Mouse (Mus musculus): Measurements from ENCODE around the gene Adamts6. TPM values are rescaled to one million over a fixed set of nuclear protein-coding genes. Genes with fewer than 3 reads are reported as not detected.

The Adamts6 gene
- polyA plus RNA-seq, 1 experiment from 2014 or later: 2.5 TPM

GRCm38 (mm10) chr13:104295472-104295871 is 7.8 kb downstream of the Adamts6 start:
- H3K27me3 ChIP-seq (ENCODE audit: control insufficient read depth, insufficient read depth, low read length): no peaks in the 10 kb centered on the region
- H3K4me1 ChIP-seq (replicated peaks; ENCODE audit: control insufficient read depth, insufficient read depth, low read length): no peaks in the 10 kb centered on the region
- H3K36me3 ChIP-seq (ENCODE audit: control insufficient read depth, insufficient read depth, low read length): no peaks in the 10 kb centered on the region
- no peak overlapping the region for H3K4me3 ChIP-seq (ENCODE audit: low read depth, low read length)
- H3K4me2 ChIP-seq (replicated peaks; ENCODE audit: low read depth, low read length): no peak overlapping the region
- no peak overlapping the region for H3K27ac ChIP-seq (ENCODE audit: low read depth, low read length)
- ATAC-seq (ENCODE audit: low FRiP score) (no peak), DNase-seq (ENCODE audit: low spot score) (no peak)
- 90% methylated on average over 1 of the region's 1 CpGs for WGBS
- H3K9ac ChIP-seq (ENCODE audit: low read depth, low read length): no peak overlapping the region
- H3K9me3 ChIP-seq (ENCODE audit: control insufficient read depth, low read length): no peaks in the 10 kb centered on the region

- Histone ChIP-seq H3K27ac (ENCODE audit: low read depth, low read length) (no peak overlapping the region), H3K9me3 (ENCODE audit: control insufficient read depth, low read length) (no peaks in the 10 kb centered on the region), H3K4me3 (ENCODE audit: low read depth, low read length) (no peak overlapping the region), H3K4me2 (replicated peaks; ENCODE audit: low read depth, low read length) (no peak overlapping the region), H3K9ac (ENCODE audit: low read depth, low read length) (no peak overlapping the region), H3K27me3 (ENCODE audit: control insufficient read depth, insufficient read depth, low read length) (no peaks in the 10 kb centered on the region), H3K4me1 (replicated peaks; ENCODE audit: control insufficient read depth, insufficient read depth, low read length) (no peaks in the 10 kb centered on the region), H3K36me3 (ENCODE audit: control insufficient read depth, insufficient read depth, low read length) (no peaks in the 10 kb centered on the region)
- ATAC-seq (ENCODE audit: low FRiP score): no peak
- no peak for DNase-seq (ENCODE audit: low spot score)
- 84% methylated on average over 3 of the region's 3 CpGs for WGBS
These were observed 41.7 kb downstream of the Adamts6 start for GRCm38 (mm10) chr13:104329336-104329735.

GRCm38 (mm10) chr13:104329742-104330141 is 42.1 kb downstream of the Adamts6 start:
- ATAC-seq (ENCODE audit: low FRiP score) (no peak), DNase-seq (ENCODE audit: low spot score) (no peak)
- Histone ChIP-seq H3K27me3 (ENCODE audit: control insufficient read depth, insufficient read depth, low read length) (no peaks in the 10 kb centered on the region), H3K9me3 (ENCODE audit: control insufficient read depth, low read length) (no peaks in the 10 kb centered on the region), H3K4me3 (ENCODE audit: low read depth, low read length) (no peak overlapping the region), H3K4me2 (replicated peaks; ENCODE audit: low read depth, low read length) (no peak overlapping the region), H3K4me1 (replicated peaks; ENCODE audit: control insufficient read depth, insufficient read depth, low read length) (no peaks in the 10 kb centered on the region), H3K9ac (ENCODE audit: low read depth, low read length) (no peak overlapping the region), H3K36me3 (ENCODE audit: control insufficient read depth, insufficient read depth, low read length) (no peaks in the 10 kb centered on the region), H3K27ac (ENCODE audit: low read depth, low read length) (no peak overlapping the region)
- 91% methylated on average over 2 of the region's 2 CpGs for whole genome bisulfite sequencing

GRCm38 (mm10) chr13:104352590-104352989 is 65.0 kb downstream of the Adamts6 start:
- no peak overlapping the region for H3K27ac ChIP-seq (ENCODE audit: low read depth, low read length)
- WGBS: 53% methylated on average over 5 of the region's 5 CpGs

GRCm38 (mm10) chr13:104393427-104394356 is 106.1 kb downstream of the Adamts6 start:
- DNase-seq (ENCODE audit: low spot score) (no peak), ATAC-seq (ENCODE audit: low FRiP score) (no peak)
- 87% methylated on average over 8 of the region's 8 CpGs for WGBS
- no peaks in the 10 kb centered on the region for H3K27me3 ChIP-seq (ENCODE audit: control insufficient read depth, insufficient read depth, low read length)
- H3K27ac ChIP-seq (ENCODE audit: low read depth, low read length): no peak overlapping the region
- no peak overlapping the region for H3K9ac ChIP-seq (ENCODE audit: low read depth, low read length)
- H3K4me3 ChIP-seq (ENCODE audit: low read depth, low read length): no peak overlapping the region
- no peaks in the 10 kb centered on the region for H3K36me3 ChIP-seq (ENCODE audit: control insufficient read depth, insufficient read depth, low read length)
- H3K4me1 ChIP-seq (replicated peaks; ENCODE audit: control insufficient read depth, insufficient read depth, low read length): no peaks in the 10 kb centered on the region
- no peaks in the 10 kb centered on the region for H3K9me3 ChIP-seq (ENCODE audit: control insufficient read depth, low read length)
- no peak overlapping the region for H3K4me2 ChIP-seq (replicated peaks; ENCODE audit: low read depth, low read length)

More at GRCm38 (mm10) chr13:104352590-104352989, 65.0 kb downstream of the Adamts6 start:
- no peaks in the 10 kb centered on the region for H3K27me3 ChIP-seq (ENCODE audit: control insufficient read depth, insufficient read depth, low read length)
- H3K4me2 ChIP-seq (replicated peaks; ENCODE audit: low read depth, low read length): no peak overlapping the region
- H3K9me3 ChIP-seq (ENCODE audit: control insufficient read depth, low read length): no peaks in the 10 kb centered on the region
- DNase-seq (ENCODE audit: low spot score) (peak; percentile 6), ATAC-seq (ENCODE audit: low FRiP score) (no peak)
- no peak overlapping the region for H3K4me3 ChIP-seq (ENCODE audit: low read depth, low read length)
- no peaks in the 10 kb centered on the region for H3K36me3 ChIP-seq (ENCODE audit: control insufficient read depth, insufficient read depth, low read length)
- no peaks in the 10 kb centered on the region for H3K4me1 ChIP-seq (replicated peaks; ENCODE audit: control insufficient read depth, insufficient read depth, low read length)
- no peak overlapping the region for H3K9ac ChIP-seq (ENCODE audit: low read depth, low read length)

- ATAC-seq (ENCODE audit: low FRiP score) (no peak), DNase-seq (ENCODE audit: low spot score) (no peak)
- H3K36me3 ChIP-seq (ENCODE audit: control insufficient read depth, insufficient read depth, low read length): no peaks in the 10 kb centered on the region
- 77% methylated on average over 8 of the region's 8 CpGs for WGBS
- no peak overlapping the region for H3K27ac ChIP-seq (ENCODE audit: low read depth, low read length)
- H3K4me3 ChIP-seq (ENCODE audit: low read depth, low read length): no peak overlapping the region
- no peaks in the 10 kb centered on the region for H3K4me1 ChIP-seq (replicated peaks; ENCODE audit: control insufficient read depth, insufficient read depth, low read length)
- no peak overlapping the region for H3K9ac ChIP-seq (ENCODE audit: low read depth, low read length)
- no peaks in the 10 kb centered on the region for H3K27me3 ChIP-seq (ENCODE audit: control insufficient read depth, insufficient read depth, low read length)
- no peaks in the 10 kb centered on the region for H3K9me3 ChIP-seq (ENCODE audit: control insufficient read depth, low read length)
- no peak overlapping the region for H3K4me2 ChIP-seq (replicated peaks; ENCODE audit: low read depth, low read length)
These were observed 110.2 kb downstream of the Adamts6 start for GRCm38 (mm10) chr13:104397814-104398213.

GRCm38 (mm10) chr13:104432734-104433133 is 145.1 kb downstream of the Adamts6 start:
- no peaks in the 10 kb centered on the region for H3K27me3 ChIP-seq (ENCODE audit: control insufficient read depth, insufficient read depth, low read length)
- ATAC-seq (ENCODE audit: low FRiP score) (no peak), DNase-seq (ENCODE audit: low spot score) (no peak)
- H3K4me3 ChIP-seq (ENCODE audit: low read depth, low read length): no peak overlapping the region
- no peaks in the 10 kb centered on the region for H3K4me1 ChIP-seq (replicated peaks; ENCODE audit: control insufficient read depth, insufficient read depth, low read length)
- H3K27ac ChIP-seq (ENCODE audit: low read depth, low read length): no peak overlapping the region
- WGBS: 91% methylated on average over 2 of the region's 2 CpGs
- H3K4me2 ChIP-seq (replicated peaks; ENCODE audit: low read depth, low read length): no peak overlapping the region
- H3K36me3 ChIP-seq (ENCODE audit: control insufficient read depth, insufficient read depth, low read length): no peaks in the 10 kb centered on the region
- H3K9me3 ChIP-seq (ENCODE audit: control insufficient read depth, low read length): no peaks in the 10 kb centered on the region
- no peak overlapping the region for H3K9ac ChIP-seq (ENCODE audit: low read depth, low read length)

GRCm38 (mm10) chr13:104442559-104442958 is 154.9 kb downstream of the Adamts6 start:
- H3K27ac ChIP-seq (ENCODE audit: low read depth, low read length): no peak overlapping the region
- no peaks in the 10 kb centered on the region for H3K9me3 ChIP-seq (ENCODE audit: control insufficient read depth, low read length)
- DNase-seq (ENCODE audit: low spot score) (no peak), ATAC-seq (ENCODE audit: low FRiP score) (no peak)
- WGBS: 90% methylated on average over 7 of the region's 7 CpGs
- H3K27me3 ChIP-seq (ENCODE audit: control insufficient read depth, insufficient read depth, low read length): no peaks in the 10 kb centered on the region
- H3K4me1 ChIP-seq (replicated peaks; ENCODE audit: control insufficient read depth, insufficient read depth, low read length): no peaks in the 10 kb centered on the region
- H3K9ac ChIP-seq (ENCODE audit: low read depth, low read length): no peak overlapping the region
- H3K4me2 ChIP-seq (replicated peaks; ENCODE audit: low read depth, low read length): no peak overlapping the region
- H3K36me3 ChIP-seq (ENCODE audit: control insufficient read depth, insufficient read depth, low read length): no peaks in the 10 kb centered on the region
- no peak overlapping the region for H3K4me3 ChIP-seq (ENCODE audit: low read depth, low read length)

- Histone ChIP-seq H3K27me3 (ENCODE audit: control insufficient read depth, insufficient read depth, low read length) (no peaks in the 10 kb centered on the region), H3K9ac (ENCODE audit: low read depth, low read length) (no peak overlapping the region), H3K36me3 (ENCODE audit: control insufficient read depth, insufficient read depth, low read length) (no peaks in the 10 kb centered on the region), H3K9me3 (ENCODE audit: control insufficient read depth, low read length) (no peaks in the 10 kb centered on the region), H3K4me3 (ENCODE audit: low read depth, low read length) (no peak overlapping the region), H3K4me2 (replicated peaks; ENCODE audit: low read depth, low read length) (no peak overlapping the region), H3K4me1 (replicated peaks; ENCODE audit: control insufficient read depth, insufficient read depth, low read length) (no peaks in the 10 kb centered on the region), H3K27ac (ENCODE audit: low read depth, low read length) (no peak overlapping the region)
- no peak for ATAC-seq (ENCODE audit: low FRiP score)
- WGBS: 64% methylated on average over 1 of the region's 1 CpGs
- DNase-seq (ENCODE audit: low spot score): no peak
These were observed 157.8 kb downstream of the Adamts6 start for GRCm38 (mm10) chr13:104445437-104445836.

Data from hindbrain, embryonic 11.5 days (tissue).